Mouse (Mus musculus): ENCODE results near the gene Zbtb18.
"Not testable (repeated sequence)": the region's sequence is repeated elsewhere in the genome, so short reads cannot be mapped to it uniquely, and the experiment has no call there.

The Zbtb18 gene

GRCm38 (mm10) chr1:177444941-177445340, 2.8 kb downstream of the Zbtb18 start:
- in situ Hi-C loops (cut with MboI; ENCODE audit: low pct_unique_long_range_greater_than_20kb in 1 of 2, low sequenced_read_pairs in 2 of 2, unreplicated experiment in 1 of 2), result no loop called here

- in situ Hi-C loops (cut with MboI; ENCODE audit: low pct_unique_long_range_greater_than_20kb in 1 of 2, low sequenced_read_pairs in 2 of 2, unreplicated experiment in 1 of 2), result no loop called here
Measured at GRCm38 (mm10) chr1:177445461-177446130, 3.4 kb downstream of the Zbtb18 start.

GRCm38 (mm10) chr1:177447086-177447485, 4.9 kb downstream of the Zbtb18 start:
- in situ Hi-C loops (cut with MboI; ENCODE audit: low pct_unique_long_range_greater_than_20kb in 1 of 2, low sequenced_read_pairs in 2 of 2, unreplicated experiment in 1 of 2), result no loop called here

GRCm38 (mm10) chr1:177447541-177448111, 5.5 kb downstream of the Zbtb18 start:
- in situ Hi-C loops (cut with MboI; ENCODE audit: low pct_unique_long_range_greater_than_20kb in 1 of 2, low sequenced_read_pairs in 2 of 2, unreplicated experiment in 1 of 2), result no loop called here

GRCm38 (mm10) chr1:177448121-177448561, 6.0 kb downstream of the Zbtb18 start:
- in situ Hi-C loops (cut with MboI; ENCODE audit: low pct_unique_long_range_greater_than_20kb in 1 of 2, low sequenced_read_pairs in 2 of 2, unreplicated experiment in 1 of 2), result no loop called here

- in situ Hi-C loops (cut with MboI; ENCODE audit: low pct_unique_long_range_greater_than_20kb in 1 of 2, low sequenced_read_pairs in 2 of 2, unreplicated experiment in 1 of 2), result no loop called here
Measured at GRCm38 (mm10) chr1:177448921-177449320, 6.8 kb downstream of the Zbtb18 start.

- in situ Hi-C loops (cut with MboI; ENCODE audit: low pct_unique_long_range_greater_than_20kb in 1 of 2, low sequenced_read_pairs in 2 of 2, unreplicated experiment in 1 of 2), result not testable (repeated sequence)
Measured at GRCm38 (mm10) chr1:177449857-177450256, 7.7 kb downstream of the Zbtb18 start.

GRCm38 (mm10) chr1:177451041-177451440, 8.9 kb downstream of the Zbtb18 start:
- in situ Hi-C loops (cut with MboI; ENCODE audit: low pct_unique_long_range_greater_than_20kb in 1 of 2, low sequenced_read_pairs in 2 of 2, unreplicated experiment in 1 of 2), result no loop called here

- in situ Hi-C loops (cut with MboI; ENCODE audit: low pct_unique_long_range_greater_than_20kb in 1 of 2, low sequenced_read_pairs in 2 of 2, unreplicated experiment in 1 of 2), result no loop called here
Measured at GRCm38 (mm10) chr1:177451991-177452431, 9.9 kb downstream of the Zbtb18 start.

GRCm38 (mm10) chr1:177452987-177453386, 10.8 kb downstream of the Zbtb18 start:
- in situ Hi-C loops (cut with MboI; ENCODE audit: low pct_unique_long_range_greater_than_20kb in 1 of 2, low sequenced_read_pairs in 2 of 2, unreplicated experiment in 1 of 2), result no loop called here

GRCm38 (mm10) chr1:177453806-177454205, 11.7 kb downstream of the Zbtb18 start:
- in situ Hi-C loops (cut with MboI; ENCODE audit: low pct_unique_long_range_greater_than_20kb in 1 of 2, low sequenced_read_pairs in 2 of 2, unreplicated experiment in 1 of 2), result no loop called here

GRCm38 (mm10) chr1:177454492-177454891, 12.3 kb downstream of the Zbtb18 start:
- in situ Hi-C loops (cut with MboI; ENCODE audit: low pct_unique_long_range_greater_than_20kb in 1 of 2, low sequenced_read_pairs in 2 of 2, unreplicated experiment in 1 of 2), result no loop called here

GRCm38 (mm10) chr1:177455466-177455865, 13.3 kb downstream of the Zbtb18 start:
- in situ Hi-C loops (cut with MboI; ENCODE audit: low pct_unique_long_range_greater_than_20kb in 1 of 2, low sequenced_read_pairs in 2 of 2, unreplicated experiment in 1 of 2), result no loop called here

- in situ Hi-C loops (cut with MboI; ENCODE audit: low pct_unique_long_range_greater_than_20kb in 1 of 2, low sequenced_read_pairs in 2 of 2, unreplicated experiment in 1 of 2), result no loop called here
Measured at GRCm38 (mm10) chr1:177456208-177456607, 14.1 kb downstream of the Zbtb18 start.

GRCm38 (mm10) chr1:177456772-177457171, 14.6 kb downstream of the Zbtb18 start:
- in situ Hi-C loops (cut with MboI; ENCODE audit: low pct_unique_long_range_greater_than_20kb in 1 of 2, low sequenced_read_pairs in 2 of 2, unreplicated experiment in 1 of 2), result no loop called here

GRCm38 (mm10) chr1:177457981-177458380, 15.8 kb downstream of the Zbtb18 start:
- in situ Hi-C loops (cut with MboI; ENCODE audit: low pct_unique_long_range_greater_than_20kb in 1 of 2, low sequenced_read_pairs in 2 of 2, unreplicated experiment in 1 of 2), result no loop called here

- in situ Hi-C loops (cut with MboI; ENCODE audit: low pct_unique_long_range_greater_than_20kb in 1 of 2, low sequenced_read_pairs in 2 of 2, unreplicated experiment in 1 of 2), result no loop called here
Measured at GRCm38 (mm10) chr1:177458456-177459389, 16.6 kb downstream of the Zbtb18 start.

- in situ Hi-C loops (cut with MboI; ENCODE audit: low pct_unique_long_range_greater_than_20kb in 1 of 2, low sequenced_read_pairs in 2 of 2, unreplicated experiment in 1 of 2), result no loop called here
Measured at GRCm38 (mm10) chr1:177459536-177459935, 17.4 kb downstream of the Zbtb18 start.

- in situ Hi-C loops (cut with MboI; ENCODE audit: low pct_unique_long_range_greater_than_20kb in 1 of 2, low sequenced_read_pairs in 2 of 2, unreplicated experiment in 1 of 2), result no loop called here
Measured at GRCm38 (mm10) chr1:177467150-177467549, 25.0 kb downstream of the Zbtb18 start.
